In the genomic region with DNA sequence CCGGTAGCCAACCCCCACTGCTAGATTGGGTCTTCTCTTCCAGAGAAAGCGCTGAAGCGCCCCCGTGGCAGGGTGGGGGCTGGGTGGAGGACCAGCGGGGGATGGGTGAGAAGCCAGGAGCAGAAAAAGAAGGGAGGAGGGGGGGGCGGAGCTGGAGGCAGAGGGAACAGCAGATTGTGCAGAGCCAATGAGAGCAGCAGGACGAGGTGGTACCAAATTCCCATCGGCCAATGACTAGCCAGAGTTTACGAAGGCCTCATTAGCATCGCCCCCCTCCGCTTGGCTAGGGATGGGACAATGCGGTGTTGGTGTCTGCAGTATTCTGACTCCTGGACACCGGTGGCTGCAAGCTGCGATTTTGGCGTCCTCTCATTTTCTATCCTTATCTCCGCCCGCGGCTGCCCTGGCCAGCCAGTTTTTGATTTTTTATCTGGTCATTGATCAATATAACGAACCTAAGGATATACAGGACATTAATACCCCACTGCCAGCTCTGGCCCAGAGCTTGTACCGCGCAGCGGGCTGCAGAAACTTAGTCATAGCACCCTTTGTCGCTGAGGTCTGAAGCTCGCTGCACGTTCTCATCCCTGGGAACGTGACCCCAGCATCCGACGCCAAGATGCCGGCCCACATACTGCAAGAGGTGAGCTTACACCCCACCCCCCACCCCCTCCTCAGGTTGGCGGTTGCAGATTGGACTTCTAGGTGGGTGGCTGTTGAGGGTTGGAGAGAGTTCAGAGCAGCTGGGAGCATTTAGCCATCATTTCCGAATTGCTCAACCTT, we compare ENCODE assay signal across 8 mouse cellular contexts. TPM values are rescaled to one million over a fixed set of nuclear protein-coding genes. Genes with fewer than 3 reads are reported as not detected.
DNase-seq lines count a peak whose midpoint lies in the region; ATAC-seq and TF ChIP-seq lines count a peak whose summit lies in the region.

No protein-coding gene starts in this region.

- peak; percentile 100 for DNase-seq in MEL-GATA-1-ER (ENCODE audit: extremely low read depth, low read depth)
- peak; percentile 95 to 99 for DNase-seq in cerebellum, adult 2 months
- DNase-seq in forebrain, postnatal 0 days = peak; percentile 97
- peak; percentile 88 for DNase-seq in heart, postnatal 4 days
- DNase-seq in layer of hippocampus, adult 8-10 months (ENCODE audit: low spot score in 2 of 2) = peak; percentile 96 to 97
- peak; percentile 98 for DNase-seq in lung, embryonic 14.5 days
- DNase-seq in thymus, adult 18-20 months = peak; percentile 71 to 82

- H3K27me3 ChIP-seq in cerebellum, adult 2 months (ENCODE audit: control insufficient read depth, insufficient read depth, low read length) = no peaks in the 10 kb centered on the region
- H3K27me3 ChIP-seq in forebrain, postnatal 0 days (ENCODE audit: insufficient read depth, low read length) = no peaks in the 10 kb centered on the region
- H3K27me3 ChIP-seq in lung, embryonic 14.5 days (ENCODE audit: insufficient read depth, low read length) = no peaks in the 10 kb centered on the region

- TF ChIP-seq POLR2A in cerebellum, adult 2 months (IDR thresholded peaks at IDR 0.05; ENCODE audit: borderline replicate concordance, insufficient read depth, low read length) = peak; percentile 98
- peak; percentile 94 for TF ChIP-seq POLR2A in olfactory bulb, adult 2 months (IDR thresholded peaks at IDR 0.05; ENCODE audit: insufficient read depth, low read depth, low read length)

- no peak for TF ChIP-seq CTCF in cerebellum, adult 2 months (IDR thresholded peaks at IDR 0.05; ENCODE audit: borderline replicate concordance, insufficient read depth, low read depth, low read length)
- peak; percentile 34 for TF ChIP-seq CTCF in forebrain, postnatal 0 days (IDR thresholded peaks at IDR 0.05; ENCODE audit: low read depth)
- TF ChIP-seq CTCF in lung, embryonic 14.5 days (IDR thresholded peaks at IDR 0.05; ENCODE audit: low read depth) = peak; percentile 20; the same call in 1 of the 2 replicates
- no peak for TF ChIP-seq CTCF in olfactory bulb, adult 2 months (IDR thresholded peaks at IDR 0.05; ENCODE audit: insufficient read depth, low read depth, low read length)

- peak overlapping the region; percentile 93 for H3K4me3 ChIP-seq in cerebellum, adult 2 months (replicated peaks; ENCODE audit: insufficient read depth, low read depth, low read length)
- peak overlapping the region; percentile 95 for H3K4me3 ChIP-seq in forebrain, postnatal 0 days (ENCODE audit: low read depth, low read length)
- peak overlapping the region; percentile 81 for H3K4me3 ChIP-seq in lung, embryonic 14.5 days (ENCODE audit: low read depth, low read length)
- H3K4me3 ChIP-seq in olfactory bulb, adult 2 months (ENCODE audit: insufficient read depth, low read depth, low read length) = peak overlapping the region; percentile 93

- H3K36me3 ChIP-seq in forebrain, postnatal 0 days (ENCODE audit: insufficient read depth) = peaks cover 19% of the 10 kb centered on the region; the same call in 1 of the 2 replicates
- H3K36me3 ChIP-seq in lung, embryonic 14.5 days (ENCODE audit: insufficient read depth) = peaks cover 41% of the 10 kb centered on the region

- peak overlapping the region; percentile 98 for H3K4me2 ChIP-seq in forebrain, postnatal 0 days (ENCODE audit: low read depth)
- peak overlapping the region; percentile 90 for H3K4me2 ChIP-seq in lung, embryonic 14.5 days

- peak overlapping the region; percentile 98 for H3K9ac ChIP-seq in forebrain, postnatal 0 days
- H3K9ac ChIP-seq in lung, embryonic 14.5 days = peak overlapping the region; percentile 83

- peak; percentile 97 for ATAC-seq in forebrain, postnatal 0 days
- peak; percentile 97 for ATAC-seq in lung, embryonic 14.5 days (ENCODE audit: insufficient read depth)

- peaks cover 25% of the 10 kb centered on the region for H3K4me1 ChIP-seq in cerebellum, adult 2 months (ENCODE audit: control insufficient read depth, insufficient read depth, low read length)
- peaks cover 27% of the 10 kb centered on the region for H3K4me1 ChIP-seq in forebrain, postnatal 0 days (ENCODE audit: insufficient read depth)
- peaks cover 39% of the 10 kb centered on the region for H3K4me1 ChIP-seq in lung, embryonic 14.5 days (ENCODE audit: insufficient read depth)
- H3K4me1 ChIP-seq in olfactory bulb, adult 2 months (ENCODE audit: control insufficient read depth, insufficient read depth, low read length) = peaks cover 18% of the 10 kb centered on the region

- H3K27ac ChIP-seq in cerebellum, adult 2 months (ENCODE audit: insufficient read depth, low read length) = peak overlapping the region; percentile 98
- H3K27ac ChIP-seq in forebrain, postnatal 0 days (ENCODE audit: low read depth, low read length) = peak overlapping the region; percentile 98
- H3K27ac ChIP-seq in lung, embryonic 14.5 days (ENCODE audit: low read depth) = peak overlapping the region; percentile 95
- peak overlapping the region; percentile 99 for H3K27ac ChIP-seq in olfactory bulb, adult 2 months (ENCODE audit: insufficient read depth, low read depth, low read length)

- no peaks in the 10 kb centered on the region for H3K9me3 ChIP-seq in forebrain, postnatal 0 days (ENCODE audit: low read length)
- H3K9me3 ChIP-seq in lung, embryonic 14.5 days (ENCODE audit: low read depth, low read length) = no peaks in the 10 kb centered on the region

- under 1% methylated on average over 31 of the region's 31 CpGs for WGBS in cerebellum, adult 2 months
- 2% methylated on average over 30 of the region's 31 CpGs for WGBS in forebrain, postnatal 0 days
- under 1% methylated on average over 31 of the region's 31 CpGs for WGBS in lung, embryonic 14.5 days
- under 1% methylated on average over 31 of the region's 31 CpGs for WGBS in olfactory bulb, adult 2 months

RNA-seq across cellular contexts. Expression of gene Scd2, which starts 0.5 kb away (rescaled TPM):
- polyA plus RNA-seq in cerebellum, adult 2 months (2012; rRNA removed) = 695 and 743 TPM in 2 replicates
- 540 and 696 TPM in 2 replicates for total RNA-seq in forebrain, postnatal 0 days (2014; rRNA removed)
- polyA plus RNA-seq in forebrain, postnatal 0 days (2015; fragmentation: Nextera tagmentation; extraction: Ambion mirVana) = 162 and 210 TPM in 2 replicates
- total RNA-seq in heart, postnatal 4 days (2021) = 10 to 100 TPM; 78.1 to 82.1 TPM
- 100 to 1,000 TPM; 662 to 773 (median 703) TPM for total RNA-seq in layer of hippocampus, adult 8-10 months (2022)
- polyA plus RNA-seq in lung, embryonic 14.5 days (2014; fragmentation: Nextera tagmentation; extraction: Ambion mirVana) = 248 and 257 TPM in 2 replicates
- 299 and 337 TPM in 2 replicates for polyA plus RNA-seq in olfactory bulb, adult 2 months (2012; ENCODE audit: insufficient read depth, insufficient read length, low replicate concordance, missing spikeins)

RNA-seq across cellular contexts. Expression of gene Scd4, which starts 38.9 kb away (rescaled TPM):
- polyA plus RNA-seq in cerebellum, adult 2 months (2012; rRNA removed) = 0.18 and 0.22 TPM in 2 replicates
- total RNA-seq in forebrain, postnatal 0 days (2014; rRNA removed) = 0.23 and 0.43 TPM in 2 replicates
- 0.11 and 0.25 TPM in 2 replicates for polyA plus RNA-seq in forebrain, postnatal 0 days (2015; fragmentation: Nextera tagmentation; extraction: Ambion mirVana)
- 10 to 100 TPM; 47.7 to 52.4 TPM for total RNA-seq in heart, postnatal 4 days (2021)
- 1 to 10 TPM; 2.3 to 3.0 (median 2.7) TPM for total RNA-seq in layer of hippocampus, adult 8-10 months (2022)
- polyA plus RNA-seq in lung, embryonic 14.5 days (2014; fragmentation: Nextera tagmentation; extraction: Ambion mirVana) = 0.15 TPM in 1 of 2 replicates, not detected in the other
- not detected in 2 replicates for polyA plus RNA-seq in olfactory bulb, adult 2 months (2012; ENCODE audit: insufficient read depth, insufficient read length, low replicate concordance, missing spikeins)

Comparison
In these comparisons a context has a peak if more than half of its experiments do, and no peak if none do; other contexts are left out.
1. Peak in every context shown above with its lines: DNase-seq, ATAC-seq, H3K4me3 ChIP-seq and H3K27ac ChIP-seq.
2. CTCF ChIP-seq: peak in forebrain, postnatal 0 days (single experiment) and lung, embryonic 14.5 days (single experiment); none in cerebellum, adult 2 months (single experiment) and olfactory bulb, adult 2 months (single experiment).